Mouse (Mus musculus) small intestine, adult 2 months (tissue): Measurements from ENCODE around the gene Cntn5.

Experiments used
- CTCF ChIP-seq: fragments of 200-500 bp; IDR thresholded peaks from 2 replicates; pipeline ENCODE4 v1.5.1; 2012; ENCODE audit warnings: low read depth, mild to moderate bottlenecking, control low read depth, inconsistent platforms, low read length, moderate library complexity, mixed read lengths; ENCODE audit not compliant: insufficient replicate concordance, insufficient read length; ENCODE audit errors: extremely low read depth
- POLR2A ChIP-seq: fragments of 200-500 bp; IDR thresholded peaks from 2 replicates; pipeline ENCODE4 v1.6.1; 2012; ENCODE audit warnings: low read depth, mild to moderate bottlenecking, control low read depth, inconsistent platforms, low read length, moderate library complexity

DNA sequence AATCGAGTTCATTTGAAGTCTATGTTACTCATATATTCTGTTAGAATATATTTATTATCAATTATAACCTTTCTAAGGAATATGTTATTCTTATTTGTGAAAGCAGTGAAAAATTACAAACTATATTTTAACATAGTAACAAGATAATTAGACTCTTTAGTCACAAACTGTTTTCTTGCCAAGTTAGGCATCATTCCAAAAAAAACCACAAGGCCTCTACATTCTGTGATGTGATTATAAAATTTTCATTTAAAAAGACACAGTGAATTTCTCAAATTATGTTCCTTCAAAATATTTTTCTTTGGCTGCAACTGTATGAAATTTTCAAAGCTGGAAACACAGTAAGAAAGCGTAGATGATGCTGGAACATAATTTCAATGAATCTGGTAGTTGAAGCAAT lies 180.4 kb downstream of the Cntn5 start:
- no peak for TF ChIP-seq POLR2A
- no peak for TF ChIP-seq CTCF
